21 mouse cellular contexts compared by ENCODE assay signal in the genomic region with DNA sequence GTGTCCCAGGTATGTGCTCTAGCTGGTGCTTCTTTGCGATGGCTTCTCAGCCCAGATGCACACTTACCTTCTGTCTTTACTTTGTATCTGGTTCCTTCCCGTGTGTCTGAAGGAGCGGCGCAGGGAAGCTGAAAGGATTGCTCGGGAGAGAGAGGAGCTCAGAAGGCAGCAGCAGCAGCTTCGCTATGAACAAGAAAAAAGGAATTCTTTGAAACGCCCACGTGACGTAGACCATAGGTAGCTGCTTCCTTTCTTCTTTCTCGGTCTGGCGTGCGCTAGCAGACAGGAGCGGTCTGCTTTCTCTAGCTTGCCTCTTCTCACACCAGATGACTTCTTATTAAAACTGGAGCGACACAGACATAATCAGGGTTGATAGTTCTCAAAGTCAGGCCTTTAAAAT. TPM values are rescaled to one million over a fixed set of nuclear protein-coding genes. Genes with fewer than 3 reads are reported as not detected.
DNase-seq lines count a peak whose midpoint lies in the region; ATAC-seq and TF ChIP-seq lines count a peak whose summit lies in the region.
"Had no signal": no experiment of that assay in that cellular context is flagged by ENCODE, and none has a peak within 500 bp of the region (broad histone marks: within the 10 kb centered on the region; RNA-seq: fewer than 3 reads in every experiment).

No protein-coding gene starts in this region.

- intact Hi-C loops in heart, postnatal 10 days (cut with DNase I), result no loop called here

- TF ChIP-seq CTCF in bone marrow macrophage, adult 2 months (IDR thresholded peaks at IDR 0.05; ENCODE audit: low read depth, low read length), result no peak

- H3K27ac ChIP-seq in bone marrow macrophage, adult 2 months (ENCODE audit: insufficient read depth, low read depth, low read length), result peak overlapping the region; percentile 15; the same call in 1 of the 2 replicates
- H3K27ac ChIP-seq: embryonic facial prominence, embryonic 10.5 days; forebrain, embryonic 12.5 days; kidney, embryonic 15.5 days; limb, embryonic 13.5 days; liver, embryonic 13.5 days; neural tube, embryonic 12.5 days; stomach, postnatal 0 days had no signal

- H3K4me3 ChIP-seq in bone marrow macrophage, adult 2 months (ENCODE audit: insufficient read depth, low read length), result no peak overlapping the region
- H3K4me3 ChIP-seq: embryonic facial prominence, embryonic 10.5 days; forebrain, embryonic 12.5 days; kidney, embryonic 15.5 days; limb, embryonic 13.5 days; liver, embryonic 13.5 days; neural tube, embryonic 12.5 days had no signal

- H3K4me1 ChIP-seq in bone marrow macrophage, adult 2 months (ENCODE audit: control insufficient read depth, insufficient read depth, low read length), result peaks cover 14% of the 10 kb centered on the region
- H3K4me1 ChIP-seq: embryonic facial prominence, embryonic 10.5 days; forebrain, embryonic 12.5 days; kidney, embryonic 15.5 days; limb, embryonic 13.5 days; neural tube, embryonic 12.5 days had no signal

- DNase-seq in frontal cortex, postnatal 14 days (ENCODE audit: low spot score in 2 of 2), result no peak
- peak; percentile 10 to 14 for DNase-seq in thymus, adult 18-20 months
- DNase-seq in layer of hippocampus, adult 9-11 months, result no peak
- DNase-seq in adrenal gland, postnatal 4 days (ENCODE audit: low spot score in 2 of 2), result no peak
- DNase-seq in gastrocnemius, postnatal 4 days (ENCODE audit: low spot score in 2 of 2), result no peak
- no peak for DNase-seq in heart, postnatal 10 days
- DNase-seq: adrenal gland, adult 8-10 months; cerebellum, adult 2 months; gastrocnemius, postnatal 14 days; layer of hippocampus, postnatal 36 days; liver, embryonic 13.5 days; lung, embryonic 14.5 days; right cerebral cortex, postnatal 4 days had no signal

- TF ChIP-seq POLR2A in bone marrow macrophage, adult 2 months (IDR thresholded peaks at IDR 0.05; ENCODE audit: borderline replicate concordance, low read depth, low read length), result no peak

- peak; percentile 38; the same call in 1 of the 2 replicates for ATAC-seq in frontal cortex, adult (ENCODE audit: low TSS enrichment)

RNA-seq across cellular contexts. Expression of gene Sltm, which starts 42.1 kb away (rescaled TPM):
- 50.8 and 56.3 TPM in 2 replicates for polyA plus RNA-seq in bone marrow macrophage, adult 2 months (2012; ENCODE audit: insufficient read depth, insufficient read length, missing spikeins)
- total RNA-seq in adrenal gland, postnatal 4 days (2021), result 10 to 100 TPM; 37.7 to 44.2 TPM
- 10 to 100 TPM; 25.4 to 32.1 TPM for total RNA-seq in gastrocnemius, postnatal 4 days (2021)
- 10 to 100 TPM; 30.7 to 30.8 TPM for total RNA-seq in heart, postnatal 10 days (2021)

Comparison
In these comparisons a context has a peak if more than half of its experiments do, and no peak if none do; other contexts are left out.
1. DNase-seq: peak in thymus, adult 18-20 months (2 of 2); none in frontal cortex, postnatal 14 days (0 of 2), layer of hippocampus, adult 9-11 months (single experiment), adrenal gland, postnatal 4 days (0 of 2), gastrocnemius, postnatal 4 days (0 of 2) and heart, postnatal 10 days (0 of 2).